Mouse (Mus musculus) kidney, embryonic 16.5 days (tissue): ENCODE measurements at regions not wholly inside any gene's neighbourhood (a gene's known extent, or its start where the extent isn't known, plus 50 kb on each side); places are given as distances from the start of the nearest gene placed in this dataset.
"Not testable (repeated sequence)": the region's sequence is repeated elsewhere in the genome, so short reads cannot be mapped to it uniquely, and the experiment has no call there.

Source experiments
- ATAC-seq: fragments of 200-750 bp; cut with Nextera tagmentation; 2 replicates; pipeline ENCODE4 v1.8.0; 2017; ENCODE audit warnings: moderate TSS enrichment; ENCODE audit not compliant: low FRiP score, low TSS enrichment
- H3K27ac ChIP-seq: fragments of 300-500 bp; sonication (generic); 2 replicates; pipeline ENCODE4 v1.5.1; 2014; ENCODE audit warnings: low read length
- H3K27me3 ChIP-seq: fragments of 300-500 bp; sonication (generic); 2 replicates; pipeline ENCODE4 v1.6.1; 2014; ENCODE audit warnings: low read length, control low read depth, mixed read lengths; ENCODE audit not compliant: insufficient read depth
- H3K36me3 ChIP-seq: fragments of 300-500 bp; sonication (generic); 2 replicates; pipeline ENCODE4 v1.6.1; 2014; ENCODE audit warnings: low read length, control low read depth, mixed read lengths; ENCODE audit not compliant: insufficient read depth
- H3K4me1 ChIP-seq: fragments of 300-500 bp; sonication (generic); 2 replicates; pipeline ENCODE4 v1.6.1; 2014; ENCODE audit warnings: low read length, control low read depth, mixed read lengths; ENCODE audit not compliant: insufficient read depth
- H3K4me2 ChIP-seq: fragments of 300-500 bp; sonication (generic); replicated peaks from 2 replicates; pipeline ENCODE4 v1.6.1; 2014; ENCODE audit warnings: low read depth, low read length
- H3K4me3 ChIP-seq: fragments of 300-500 bp; sonication (generic); 2 replicates; pipeline ENCODE4 v1.5.1; 2014; ENCODE audit warnings: mild to moderate bottlenecking, low read length
- H3K9ac ChIP-seq: fragments of 300-500 bp; sonication (generic); replicated peaks from 2 replicates; pipeline ENCODE4 v1.6.1; 2014; ENCODE audit warnings: low read length
- H3K9me3 ChIP-seq: fragments of 300-500 bp; sonication (generic); 2 replicates; pipeline ENCODE4 v1.6.1; 2016; ENCODE audit warnings: low read length, control low read depth
- WGBS: fragments of 180-500 bp; shearing (Covaris S2); extraction: QIAGEN DNeasy Blood & Tissue Kit; methylation state at CpG from one replicate; pipeline ENCODE4 v1.1.7; 2014; 5-methylcytosine and 5-hydroxymethylcytosine counted together

DNA sequence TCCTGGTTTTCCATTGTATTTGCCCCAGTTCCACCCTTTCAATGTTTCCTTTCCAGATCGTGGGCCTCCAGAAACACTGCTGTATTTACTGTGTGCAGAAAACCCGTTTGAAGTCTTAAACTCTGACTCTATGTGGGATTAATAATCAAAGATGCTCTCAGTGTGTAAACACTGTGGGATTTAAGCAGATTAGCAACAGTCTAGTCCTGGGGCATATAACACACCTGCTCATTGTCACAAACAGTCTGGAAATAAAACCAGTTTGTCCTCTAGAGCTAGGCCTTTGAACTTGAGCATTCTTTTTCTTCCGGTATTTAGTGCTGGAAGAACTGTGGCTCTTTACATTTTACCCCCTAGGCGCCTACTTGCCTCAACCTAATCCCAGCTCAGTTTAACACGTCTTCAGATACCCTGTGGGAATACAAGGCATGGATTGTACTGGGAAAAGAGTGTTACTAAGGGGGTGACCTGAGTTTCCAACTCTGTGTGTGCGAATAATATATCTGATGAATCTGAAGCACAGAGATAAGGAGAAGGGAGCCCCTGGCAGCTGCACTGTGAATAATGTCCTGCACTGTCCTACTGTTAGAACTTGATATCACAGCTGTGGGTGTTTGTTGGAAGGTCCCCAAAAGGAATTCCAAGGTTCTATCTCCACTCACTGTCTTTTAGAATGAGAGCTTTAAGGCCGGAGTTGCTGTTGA is 143.7 kb upstream of the Adgra3 start:
- Histone ChIP-seq H3K27me3 (no peaks in the 10 kb centered on the region), H3K4me1 (0 out of 2 replicates have a peak, but pooled peaks cover 4% of the 10 kb centered on the region), H3K4me3 (no peak overlapping the region), H3K27ac (peak overlapping the region; percentile 28; the same call in 1 of the 2 replicates), H3K9me3 (no peaks in the 10 kb centered on the region), H3K4me2 (no peak overlapping the region), H3K36me3 (no peaks in the 10 kb centered on the region), H3K9ac (no peak overlapping the region)
- no peak for ATAC-seq
- WGBS: 66% methylated on average over 7 of the region's 7 CpGs

DNA sequence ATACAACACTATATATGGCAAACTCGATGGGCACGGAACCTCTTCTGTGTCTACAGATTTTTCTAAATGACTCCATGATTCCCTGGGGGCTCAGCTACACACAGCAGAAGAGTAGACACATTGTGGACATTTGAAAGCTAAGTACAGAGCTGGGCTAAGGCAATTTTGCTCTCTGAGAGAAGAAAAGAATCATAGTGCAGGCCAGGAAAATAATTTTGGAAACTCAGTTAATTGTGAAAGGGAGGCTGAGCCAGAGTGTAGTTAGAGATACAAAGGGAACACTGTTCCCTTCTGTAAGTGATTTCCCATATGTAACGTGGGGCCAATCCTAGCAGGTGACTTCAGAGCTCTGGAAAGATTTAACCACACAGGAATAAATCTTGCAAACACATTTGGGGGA is 137.6 kb upstream of the Adgra3 start:
- WGBS: 72% methylated on average over 3 of the region's 3 CpGs
- no peak for ATAC-seq
- H3K9ac ChIP-seq: no peak overlapping the region

DNA sequence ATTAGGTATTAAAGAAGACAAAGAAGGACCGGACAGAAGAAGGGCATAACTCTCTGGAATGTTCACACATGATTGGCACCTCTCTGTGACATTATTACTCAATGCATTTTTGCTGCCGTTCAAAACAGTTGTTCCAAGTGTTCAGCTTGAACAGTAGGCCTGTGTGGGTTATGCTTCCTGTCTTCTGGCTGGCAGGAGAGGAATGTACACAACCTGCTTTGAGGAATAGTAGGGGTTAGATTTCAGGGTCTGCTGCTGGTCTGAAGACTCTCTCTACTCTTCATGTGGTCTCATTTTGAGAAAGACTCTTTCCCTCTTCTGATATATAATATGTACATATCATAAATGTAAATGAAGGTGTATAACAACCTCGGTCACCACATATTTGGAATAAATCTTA is 137.2 kb upstream of the Adgra3 start:
- H3K9ac ChIP-seq: no peak overlapping the region
- H3K36me3 ChIP-seq: no peaks in the 10 kb centered on the region
- H3K4me3 ChIP-seq: no peak overlapping the region
- H3K4me1 ChIP-seq: no peaks in the 10 kb centered on the region
- no peaks in the 10 kb centered on the region for H3K27me3 ChIP-seq
- no peak overlapping the region for H3K4me2 ChIP-seq
- no peak for ATAC-seq
- 73% methylated on average over 3 of the region's 3 CpGs for WGBS
- H3K27ac ChIP-seq: no peak overlapping the region
- no peaks in the 10 kb centered on the region for H3K9me3 ChIP-seq

More for the DNA sequence above, 137.6 kb upstream of the Adgra3 start:
- H3K27me3 ChIP-seq: no peaks in the 10 kb centered on the region
- H3K36me3 ChIP-seq: no peaks in the 10 kb centered on the region
- no peak overlapping the region for H3K27ac ChIP-seq
- no peaks in the 10 kb centered on the region for H3K9me3 ChIP-seq
- no peaks in the 10 kb centered on the region for H3K4me1 ChIP-seq
- no peak overlapping the region for H3K4me3 ChIP-seq
- no peak overlapping the region for H3K4me2 ChIP-seq

DNA sequence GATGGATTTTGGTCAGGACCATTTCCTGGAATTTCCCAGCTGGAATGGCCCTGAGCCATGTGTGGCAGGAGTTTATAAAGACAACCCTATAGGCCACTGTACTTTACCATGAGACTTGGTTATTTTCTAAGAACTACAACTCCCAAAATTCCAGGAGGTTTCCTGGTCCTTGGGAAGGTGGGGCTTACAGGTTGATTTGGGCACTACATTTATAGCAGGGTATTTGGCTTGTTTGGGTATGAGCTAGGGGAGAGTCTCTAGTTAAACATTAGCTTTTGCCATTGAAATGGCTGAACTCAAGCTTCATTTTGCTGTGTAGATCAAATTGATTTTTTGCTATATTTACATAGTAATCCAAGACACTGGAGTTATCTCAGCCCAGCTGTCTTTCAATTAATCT is 130.6 kb upstream of the Adgra3 start:
- no peak overlapping the region for H3K4me2 ChIP-seq
- no peak overlapping the region for H3K4me3 ChIP-seq
- no peaks in the 10 kb centered on the region for H3K27me3 ChIP-seq
- H3K9ac ChIP-seq: no peak overlapping the region
- H3K4me1 ChIP-seq: no peaks in the 10 kb centered on the region
- peak; percentile 61 for ATAC-seq
- no peaks in the 10 kb centered on the region; the same call in 1 of the 2 replicates for H3K9me3 ChIP-seq
- H3K27ac ChIP-seq: no peak overlapping the region
- H3K36me3 ChIP-seq: no peaks in the 10 kb centered on the region

DNA sequence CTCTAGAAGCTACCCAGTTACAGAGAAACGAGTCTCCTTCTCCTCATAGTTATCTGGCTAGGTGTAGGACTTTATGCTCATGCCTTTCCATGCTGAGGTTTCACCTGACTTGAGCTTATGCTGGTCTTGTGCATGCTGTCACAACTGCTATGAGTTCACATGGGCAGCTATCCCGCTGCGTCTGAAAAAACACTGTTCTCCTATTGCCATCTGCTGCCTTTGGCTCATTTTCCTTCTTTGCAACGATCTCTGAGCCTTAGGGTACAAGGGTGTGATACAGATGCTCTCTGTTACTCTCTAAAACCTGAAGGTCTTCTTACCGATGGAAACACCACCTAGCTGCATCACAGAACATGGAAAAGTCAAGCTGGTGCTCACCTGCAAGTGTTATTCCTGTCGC is 123.9 kb upstream of the Adgra3 start:
- Histone ChIP-seq H3K4me1 (no peaks in the 10 kb centered on the region), H3K27me3 (no peaks in the 10 kb centered on the region), H3K4me3 (no peak overlapping the region), H3K27ac (no peak overlapping the region), H3K9ac (no peak overlapping the region), H3K9me3 (no peaks in the 10 kb centered on the region; the same call in 1 of the 2 replicates), H3K4me2 (no peak overlapping the region), H3K36me3 (no peaks in the 10 kb centered on the region)
- ATAC-seq: no peak
- 89% methylated on average over 6 of the region's 6 CpGs for WGBS

DNA sequence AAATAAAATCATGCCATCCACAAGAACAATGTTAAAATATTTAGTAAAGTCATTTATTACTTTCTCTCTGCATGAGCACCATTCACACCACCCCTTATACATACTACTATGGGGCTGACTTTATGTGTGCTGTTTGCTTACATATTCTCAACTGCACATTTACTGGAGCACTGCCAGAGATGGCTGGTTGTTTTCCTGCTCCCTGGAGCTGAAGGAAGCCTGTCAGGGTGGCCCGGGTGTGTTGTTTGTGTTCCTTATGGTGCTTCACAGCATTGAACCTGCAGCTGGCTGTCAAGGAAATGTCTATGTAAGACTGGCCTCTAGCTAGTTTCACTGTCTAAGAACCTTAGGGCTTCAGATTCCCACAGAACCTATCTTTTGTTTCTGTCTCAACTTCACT is 97.8 kb upstream of the Adgra3 start:
- H3K4me2 ChIP-seq: no peak overlapping the region
- H3K4me1 ChIP-seq: no peaks in the 10 kb centered on the region
- no peaks in the 10 kb centered on the region for H3K36me3 ChIP-seq
- no peaks in the 10 kb centered on the region for H3K9me3 ChIP-seq
- ATAC-seq: no peak
- H3K27me3 ChIP-seq: no peaks in the 10 kb centered on the region
- no peak overlapping the region for H3K9ac ChIP-seq
- no peak overlapping the region for H3K4me3 ChIP-seq
- no peak overlapping the region for H3K27ac ChIP-seq
- WGBS: 16% methylated on average over 1 of the region's 1 CpGs

DNA sequence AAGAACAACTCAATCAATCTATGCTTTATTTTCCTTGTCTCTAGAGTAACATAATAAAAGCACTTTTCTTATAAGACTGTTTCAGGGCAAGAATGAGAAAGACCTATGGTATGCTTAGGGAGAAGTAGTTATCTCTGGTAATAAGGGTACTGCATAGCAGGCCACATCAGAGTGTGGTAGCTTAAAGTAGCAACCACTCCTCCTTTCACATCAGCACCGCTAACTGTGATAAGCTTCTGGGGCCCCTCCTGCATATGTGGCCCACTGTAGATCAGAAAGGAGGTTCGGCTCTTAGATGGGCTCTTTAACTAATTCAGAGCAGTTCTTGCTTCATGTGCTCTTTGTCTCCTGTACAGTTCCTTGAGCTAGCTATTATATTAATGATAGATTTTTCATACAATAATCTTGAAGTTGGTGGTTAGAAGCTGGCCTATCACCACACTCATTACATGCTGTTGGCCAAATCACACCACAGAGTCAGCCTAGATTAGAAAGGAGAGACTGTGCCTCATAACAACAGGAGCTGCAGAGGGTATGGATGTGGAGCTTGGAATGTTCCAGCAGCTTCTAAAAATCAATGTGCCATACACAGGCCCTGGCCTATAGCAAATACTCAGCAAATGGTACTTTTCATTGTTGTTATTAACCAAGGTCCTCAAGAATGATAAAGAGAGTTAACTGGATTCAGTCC is 96.5 kb upstream of the Adgra3 start:
- not testable (repeated sequence) for H3K36me3 ChIP-seq, H3K4me1 ChIP-seq, H3K4me2 ChIP-seq, H3K4me3 ChIP-seq, H3K9me3 ChIP-seq, H3K27me3 ChIP-seq, H3K27ac ChIP-seq, ATAC-seq, H3K9ac ChIP-seq
- 95% methylated on average over 2 of the region's 2 CpGs for WGBS

DNA sequence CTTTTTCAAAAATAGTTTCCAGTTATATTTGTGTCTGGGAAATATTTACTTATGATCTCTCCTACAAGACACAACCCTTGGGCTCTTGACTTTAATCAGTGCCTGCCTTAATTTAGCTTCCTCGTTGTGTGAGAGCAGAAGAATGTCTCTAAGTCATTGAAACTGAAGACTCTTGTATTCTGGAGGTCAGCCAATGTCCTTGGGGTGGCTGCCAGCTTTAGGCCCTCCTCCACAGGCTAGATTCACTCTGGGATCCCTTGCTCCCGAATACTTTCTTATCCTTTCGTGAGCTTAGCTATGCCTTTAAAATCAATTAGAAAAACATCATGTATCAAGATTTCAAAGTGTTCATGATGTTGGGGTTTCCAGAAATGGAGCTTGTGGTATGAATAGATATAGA is 88.1 kb upstream of the Adgra3 start:
- no peak for ATAC-seq
- Histone ChIP-seq H3K27ac (no peak overlapping the region), H3K9me3 (no peaks in the 10 kb centered on the region), H3K4me2 (no peak overlapping the region), H3K9ac (no peak overlapping the region), H3K4me3 (no peak overlapping the region), H3K36me3 (no peaks in the 10 kb centered on the region), H3K4me1 (no peaks in the 10 kb centered on the region), H3K27me3 (no peaks in the 10 kb centered on the region)
- 44% methylated on average over 3 of the region's 3 CpGs for WGBS

DNA sequence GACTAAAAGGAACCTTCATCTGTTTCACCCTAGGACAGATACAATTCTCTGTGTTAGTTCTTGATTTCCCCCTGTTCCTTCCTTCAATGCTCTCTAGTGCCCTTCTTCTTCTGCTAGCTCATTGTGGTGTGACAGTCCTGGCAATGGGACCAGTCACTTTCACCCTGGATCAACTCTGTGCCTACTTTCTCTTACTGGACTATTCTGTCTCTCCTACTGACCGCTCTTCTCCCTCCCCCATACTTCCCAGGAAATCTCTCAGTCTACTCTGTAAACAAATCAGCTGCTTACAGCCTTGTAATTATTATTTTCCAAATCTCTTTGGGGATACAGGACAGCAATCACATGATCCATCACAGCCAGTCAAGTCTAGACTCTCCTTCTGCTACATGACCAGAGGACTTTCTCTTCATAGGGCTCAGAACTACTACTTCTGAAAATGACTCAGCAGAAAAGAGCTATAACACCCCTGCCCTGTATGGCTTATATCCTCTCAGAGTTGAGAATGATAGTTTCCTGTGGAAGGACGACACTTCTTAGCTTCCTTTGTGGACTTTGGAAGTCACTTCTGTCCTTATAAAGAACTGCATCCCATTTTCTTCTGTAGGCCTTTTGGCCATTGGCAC is 86.8 kb upstream of the Adgra3 start:
- Histone ChIP-seq H3K4me3 (no peak overlapping the region), H3K36me3 (no peaks in the 10 kb centered on the region), H3K27ac (no peak overlapping the region), H3K4me2 (no peak overlapping the region), H3K9me3 (no peaks in the 10 kb centered on the region), H3K9ac (no peak overlapping the region), H3K27me3 (no peaks in the 10 kb centered on the region), H3K4me1 (no peaks in the 10 kb centered on the region)
- 78% methylated on average over 2 of the region's 2 CpGs for WGBS
- no peak for ATAC-seq

DNA sequence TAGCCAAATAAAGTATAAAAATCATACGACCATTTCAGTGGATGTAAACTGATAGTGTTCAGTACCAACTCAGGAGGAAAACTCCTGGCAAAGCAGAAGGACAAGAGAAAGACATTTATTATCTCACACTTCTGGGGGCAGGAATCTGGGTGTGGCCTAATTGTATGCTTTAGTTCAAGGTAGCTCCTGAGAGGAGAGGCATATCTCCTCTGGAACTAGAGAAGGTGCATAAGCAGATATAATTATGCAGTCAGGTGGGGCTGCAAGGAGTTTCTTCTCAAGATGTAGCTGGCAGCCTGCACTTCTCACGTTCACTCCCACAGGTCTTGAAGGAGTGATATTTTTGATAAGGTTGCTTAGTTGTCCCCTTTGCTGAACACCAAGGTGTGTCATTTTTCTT is 71.4 kb upstream of the Adgra3 start:
- Histone ChIP-seq H3K9ac (no peak overlapping the region), H3K27ac (no peak overlapping the region), H3K27me3 (no peaks in the 10 kb centered on the region), H3K4me3 (no peak overlapping the region), H3K4me1 (no peaks in the 10 kb centered on the region), H3K36me3 (no peaks in the 10 kb centered on the region), H3K9me3 (no peaks in the 10 kb centered on the region), H3K4me2 (no peak overlapping the region)
- WGBS: 47% methylated on average over 2 of the region's 2 CpGs
- no peak for ATAC-seq
